Mouse (Mus musculus): ENCODE results near the gene Tnfrsf1b. TPM values are rescaled to one million over a fixed set of nuclear protein-coding genes. Genes with fewer than 3 reads are reported as not detected.

Gene Tnfrsf1b
- polyA plus RNA-seq, 1 experiment from 2014 or later, result 1.6 TPM

GRCm38 (mm10) chr4:145273923-145274322, 27.3 kb upstream of the Tnfrsf1b start:
- Histone ChIP-seq H3K27me3 (no peaks in the 10 kb centered on the region), H3K27ac (no peak overlapping the region), H3K4me1 (no peaks in the 10 kb centered on the region), H3K36me3 (replicated peaks) (no peaks in the 10 kb centered on the region), H3K9me3 (no peaks in the 10 kb centered on the region), H3K4me3 (replicated peaks) (no peak overlapping the region), H3K4me2 (no peak overlapping the region), H3K9ac (no peak overlapping the region)
- 91% methylated on average over 5 of the region's 5 CpGs for WGBS
- no peak for ATAC-seq (ENCODE audit: low FRiP score)

- Histone ChIP-seq H3K4me3 (replicated peaks) (no peak overlapping the region), H3K27me3 (no peaks in the 10 kb centered on the region), H3K4me2 (no peak overlapping the region), H3K27ac (no peak overlapping the region), H3K36me3 (replicated peaks) (no peaks in the 10 kb centered on the region), H3K9me3 (no peaks in the 10 kb centered on the region), H3K4me1 (no peaks in the 10 kb centered on the region), H3K9ac (no peak overlapping the region)
- WGBS, result 94% methylated on average over 1 of the region's 1 CpGs
- no peak for ATAC-seq (ENCODE audit: low FRiP score)
These were observed 26.1 kb upstream of the Tnfrsf1b start for GRCm38 (mm10) chr4:145272763-145273162.

- Histone ChIP-seq H3K4me1 (no peaks in the 10 kb centered on the region), H3K27ac (no peak overlapping the region), H3K9ac (no peak overlapping the region), H3K9me3 (no peaks in the 10 kb centered on the region), H3K4me2 (no peak overlapping the region), H3K4me3 (replicated peaks) (no peak overlapping the region), H3K36me3 (replicated peaks) (no peaks in the 10 kb centered on the region), H3K27me3 (no peaks in the 10 kb centered on the region)
- WGBS, result 89% methylated on average over 4 of the region's 4 CpGs
- ATAC-seq (ENCODE audit: low FRiP score), result no peak
These were observed 25.0 kb upstream of the Tnfrsf1b start for GRCm38 (mm10) chr4:145271634-145272033.

GRCm38 (mm10) chr4:145270136-145270535, 23.5 kb upstream of the Tnfrsf1b start:
- Histone ChIP-seq H3K27ac (no peak overlapping the region), H3K36me3 (replicated peaks) (no peaks in the 10 kb centered on the region), H3K9ac (no peak overlapping the region), H3K27me3 (no peaks in the 10 kb centered on the region), H3K4me3 (replicated peaks) (no peak overlapping the region), H3K4me2 (no peak overlapping the region), H3K9me3 (no peaks in the 10 kb centered on the region), H3K4me1 (no peaks in the 10 kb centered on the region)
- no peak for ATAC-seq (ENCODE audit: low FRiP score)
- WGBS, result 93% methylated on average over 5 of the region's 5 CpGs

- no peak overlapping the region for H3K4me3 ChIP-seq (replicated peaks)
- H3K9me3 ChIP-seq, result no peaks in the 10 kb centered on the region
- H3K27ac ChIP-seq, result no peak overlapping the region
- H3K4me2 ChIP-seq, result no peak overlapping the region
- no peak for ATAC-seq (ENCODE audit: low FRiP score)
- H3K36me3 ChIP-seq (replicated peaks), result no peaks in the 10 kb centered on the region
- no peaks in the 10 kb centered on the region for H3K27me3 ChIP-seq
- H3K4me1 ChIP-seq, result no peaks in the 10 kb centered on the region
- 85% methylated on average over 4 of the region's 4 CpGs for WGBS
- no peak overlapping the region for H3K9ac ChIP-seq
These were observed 21.0 kb upstream of the Tnfrsf1b start for GRCm38 (mm10) chr4:145267631-145268110.

GRCm38 (mm10) chr4:145266505-145266904, 19.8 kb upstream of the Tnfrsf1b start:
- H3K27me3 ChIP-seq, result no peaks in the 10 kb centered on the region
- no peak overlapping the region for H3K4me2 ChIP-seq
- H3K9me3 ChIP-seq, result no peaks in the 10 kb centered on the region
- WGBS, result 77% methylated on average over 4 of the region's 4 CpGs
- ATAC-seq (ENCODE audit: low FRiP score), result no peak
- no peaks in the 10 kb centered on the region for H3K36me3 ChIP-seq (replicated peaks)
- no peak overlapping the region for H3K9ac ChIP-seq
- H3K4me3 ChIP-seq (replicated peaks), result no peak overlapping the region
- H3K4me1 ChIP-seq, result no peaks in the 10 kb centered on the region
- no peak overlapping the region for H3K27ac ChIP-seq

GRCm38 (mm10) chr4:145264761-145265160, 18.1 kb upstream of the Tnfrsf1b start:
- H3K27ac ChIP-seq, result no peak overlapping the region
- H3K27me3 ChIP-seq, result no peaks in the 10 kb centered on the region
- no peak for ATAC-seq (ENCODE audit: low FRiP score)
- H3K4me3 ChIP-seq (replicated peaks), result no peak overlapping the region
- 44% methylated on average over 2 of the region's 2 CpGs for WGBS
- H3K4me1 ChIP-seq, result no peaks in the 10 kb centered on the region
- no peaks in the 10 kb centered on the region for H3K36me3 ChIP-seq (replicated peaks)
- no peak overlapping the region for H3K4me2 ChIP-seq
- H3K9ac ChIP-seq, result no peak overlapping the region
- no peaks in the 10 kb centered on the region for H3K9me3 ChIP-seq

GRCm38 (mm10) chr4:145263583-145263982, 16.9 kb upstream of the Tnfrsf1b start:
- no peak overlapping the region for H3K4me3 ChIP-seq (replicated peaks)
- H3K9ac ChIP-seq, result no peak overlapping the region
- no peaks in the 10 kb centered on the region for H3K27me3 ChIP-seq
- no peaks in the 10 kb centered on the region for H3K9me3 ChIP-seq
- 100% methylated on average over 1 of the region's 1 CpGs for WGBS
- H3K27ac ChIP-seq, result no peak overlapping the region
- H3K4me2 ChIP-seq, result no peak overlapping the region
- no peaks in the 10 kb centered on the region for H3K36me3 ChIP-seq (replicated peaks)
- ATAC-seq (ENCODE audit: low FRiP score), result no peak
- no peaks in the 10 kb centered on the region for H3K4me1 ChIP-seq

- no peak for ATAC-seq (ENCODE audit: low FRiP score)
- no peaks in the 10 kb centered on the region for H3K9me3 ChIP-seq
- 83% methylated on average over 5 of the region's 5 CpGs for WGBS
These were observed 14.1 kb upstream of the Tnfrsf1b start for GRCm38 (mm10) chr4:145260802-145261201.

GRCm38 (mm10) chr4:145257751-145258434, 11.2 kb upstream of the Tnfrsf1b start:
- Histone ChIP-seq H3K27me3 (no peaks in the 10 kb centered on the region), H3K4me3 (replicated peaks) (no peak overlapping the region), H3K4me2 (no peak overlapping the region), H3K4me1 (no peaks in the 10 kb centered on the region), H3K36me3 (replicated peaks) (no peaks in the 10 kb centered on the region), H3K9me3 (no peaks in the 10 kb centered on the region), H3K27ac (no peak overlapping the region), H3K9ac (no peak overlapping the region)
- ATAC-seq (ENCODE audit: low FRiP score), result no peak
- 68% methylated on average over 5 of the region's 5 CpGs for WGBS

More at GRCm38 (mm10) chr4:145260802-145261201, 14.1 kb upstream of the Tnfrsf1b start:
- Histone ChIP-seq H3K4me1 (no peaks in the 10 kb centered on the region), H3K4me2 (no peak overlapping the region), H3K9ac (no peak overlapping the region), H3K27me3 (no peaks in the 10 kb centered on the region), H3K36me3 (replicated peaks) (no peaks in the 10 kb centered on the region), H3K27ac (no peak overlapping the region), H3K4me3 (replicated peaks) (no peak overlapping the region)

GRCm38 (mm10) chr4:145256144-145256543, 9.5 kb upstream of the Tnfrsf1b start:
- H3K9me3 ChIP-seq, result no peaks in the 10 kb centered on the region
- ATAC-seq (ENCODE audit: low FRiP score), result no peak
- H3K4me3 ChIP-seq (replicated peaks), result no peak overlapping the region
- no peak overlapping the region for H3K27ac ChIP-seq
- no peak overlapping the region for H3K9ac ChIP-seq
- H3K36me3 ChIP-seq (replicated peaks), result no peaks in the 10 kb centered on the region
- H3K4me2 ChIP-seq, result no peak overlapping the region
- H3K27me3 ChIP-seq, result no peaks in the 10 kb centered on the region
- WGBS, result 94% methylated on average over 5 of the region's 5 CpGs
- H3K4me1 ChIP-seq, result no peaks in the 10 kb centered on the region

- Histone ChIP-seq H3K27me3 (no peaks in the 10 kb centered on the region), H3K36me3 (replicated peaks) (no peaks in the 10 kb centered on the region), H3K9me3 (no peaks in the 10 kb centered on the region), H3K4me3 (replicated peaks) (no peak overlapping the region), H3K9ac (no peak overlapping the region), H3K27ac (no peak overlapping the region), H3K4me2 (no peak overlapping the region), H3K4me1 (no peaks in the 10 kb centered on the region)
- no peak for ATAC-seq (ENCODE audit: low FRiP score)
- 59% methylated on average over 13 of the region's 13 CpGs for WGBS
These were observed 7.7 kb upstream of the Tnfrsf1b start for GRCm38 (mm10) chr4:145254418-145254817.

GRCm38 (mm10) chr4:145252611-145253010, 5.9 kb upstream of the Tnfrsf1b start:
- no peaks in the 10 kb centered on the region for H3K4me1 ChIP-seq
- no peaks in the 10 kb centered on the region for H3K9me3 ChIP-seq
- ATAC-seq (ENCODE audit: low FRiP score), result no peak
- H3K36me3 ChIP-seq (replicated peaks), result no peaks in the 10 kb centered on the region
- H3K27me3 ChIP-seq, result peaks cover 4% of the 10 kb centered on the region
- no peak overlapping the region for H3K27ac ChIP-seq
- H3K4me3 ChIP-seq (replicated peaks), result no peak overlapping the region
- no peak overlapping the region for H3K9ac ChIP-seq
- 86% methylated on average over 8 of the region's 8 CpGs for WGBS
- no peak overlapping the region for H3K4me2 ChIP-seq
